Mouse (Mus musculus) heart, embryonic 11.5 days (tissue): ENCODE data around the gene Mmp9. TPM values are rescaled to one million over a fixed set of nuclear protein-coding genes. Genes with fewer than 3 reads are reported as not detected.

Source experiments
- ATAC-seq: fragments of 200-750 bp; cut with Nextera tagmentation; replicated peaks from 2 replicates; pipeline ENCODE4 v1.8.0; 2017; ENCODE audit warnings: moderate library complexity; ENCODE audit not compliant: insufficient number of reproducible peaks, low FRiP score, low TSS enrichment
- H3K27ac ChIP-seq: fragments of 300-500 bp; sonication (generic); 2 replicates; pipeline ENCODE4 v1.5.1; 2014; ENCODE audit warnings: mild to moderate bottlenecking, low read depth, low read length
- H3K27me3 ChIP-seq: fragments of 300-500 bp; sonication (generic); 2 replicates; pipeline ENCODE4 v1.6.1; 2014; ENCODE audit warnings: mild to moderate bottlenecking, low read length, mixed read lengths; ENCODE audit not compliant: control insufficient read depth, insufficient read depth
- H3K36me3 ChIP-seq: fragments of 300-500 bp; sonication (generic); 2 replicates; pipeline ENCODE4 v1.6.1; 2014; ENCODE audit warnings: mild to moderate bottlenecking, low read length, moderate library complexity, mixed read lengths; ENCODE audit not compliant: control insufficient read depth, insufficient read depth
- H3K4me1 ChIP-seq: fragments of 300-500 bp; sonication (generic); 2 replicates; pipeline ENCODE4 v1.6.1; 2014; ENCODE audit warnings: low read length; ENCODE audit not compliant: control insufficient read depth, insufficient read depth
- H3K4me2 ChIP-seq: fragments of 300-500 bp; sonication (generic); 2 replicates; pipeline ENCODE4 v1.6.1; 2014; ENCODE audit warnings: mild to moderate bottlenecking, moderate library complexity
- H3K4me3 ChIP-seq: fragments of 300-500 bp; sonication (generic); 2 replicates; pipeline ENCODE4 v1.5.1; 2014; ENCODE audit warnings: low read depth, low read length
- H3K9ac ChIP-seq: fragments of 300-500 bp; sonication (generic); 2 replicates; pipeline ENCODE4 v1.6.1; 2014; ENCODE audit warnings: mild to moderate bottlenecking, low read depth, low read length, moderate library complexity
- H3K9me3 ChIP-seq: fragments of 300-500 bp; sonication (generic); replicated peaks from 2 replicates; pipeline ENCODE4 v1.6.1; 2016; ENCODE audit warnings: low read length; ENCODE audit not compliant: control insufficient read depth
- WGBS: fragments of 180-500 bp; shearing (Covaris S2); extraction: QIAGEN DNeasy Blood & Tissue Kit; methylation state at CpG from one replicate; pipeline ENCODE4 v1.1.7; 2014; ENCODE audit not compliant: insufficient replicate concordance; 5-methylcytosine and 5-hydroxymethylcytosine counted together
- polyA plus RNA-seq: library from polyadenylated mRNA; unstranded; fragments of >200 nt; fragmentation: Nextera tagmentation; extraction: Ambion mirVana; gene quantifications from 2 replicates; pipeline ENCODE4 v1.2.1, GENCODE M21; 2014

Gene Mmp9
- 0.16 and 0.46 TPM in 2 replicates for polyA plus RNA-seq

GRCm38 (mm10) chr2:164940140-164940830 is at the start of gene Mmp9:
Gene Mmp9 (plus strand): TSS chr2:164940780.
- no peaks in the 10 kb centered on the region for H3K36me3 ChIP-seq
- no peak within 1 kb of the TSS for H3K9ac ChIP-seq
- H3K27ac ChIP-seq = no peak within 1 kb of the TSS
- H3K9me3 ChIP-seq = no peaks in the 10 kb centered on the region
- H3K27me3 ChIP-seq = peaks cover 32% of the 10 kb centered on the region
- H3K4me2 ChIP-seq = no peak within 1 kb of the TSS
- no peak within 1 kb of the TSS for H3K4me3 ChIP-seq
- WGBS = 25% methylated on average over 10 of the region's 10 CpGs
- ATAC-seq = no peak
- H3K4me1 ChIP-seq = peaks cover 9% of the 10 kb centered on the region; the same call in 1 of the 2 replicates

- peaks cover 75% of the 10 kb centered on the region for H3K36me3 ChIP-seq
- no peak overlapping the region for H3K4me3 ChIP-seq
- H3K9me3 ChIP-seq = no peaks in the 10 kb centered on the region
- no peak for ATAC-seq
- no peaks in the 10 kb centered on the region for H3K4me1 ChIP-seq
- no peak overlapping the region for H3K27ac ChIP-seq
- WGBS = 87% methylated on average over 12 of the region's 13 CpGs
- H3K9ac ChIP-seq = no peak overlapping the region
- H3K4me2 ChIP-seq = no peak overlapping the region
- H3K27me3 ChIP-seq = no peaks in the 10 kb centered on the region
Measured at GRCm38 (mm10) chr2:164891056-164891834, 49.3 kb upstream of the Mmp9 start.

GRCm38 (mm10) chr2:164891908-164892695 is 48.5 kb upstream of the Mmp9 start:
- no peak overlapping the region for H3K4me3 ChIP-seq
- no peak overlapping the region for H3K9ac ChIP-seq
- ATAC-seq = no peak
- H3K4me1 ChIP-seq = no peaks in the 10 kb centered on the region
- no peak overlapping the region for H3K27ac ChIP-seq
- no peaks in the 10 kb centered on the region for H3K9me3 ChIP-seq
- no peak overlapping the region for H3K4me2 ChIP-seq
- no peaks in the 10 kb centered on the region for H3K27me3 ChIP-seq
- peaks cover 70% of the 10 kb centered on the region for H3K36me3 ChIP-seq
- 90% methylated on average over 15 of the region's 15 CpGs for WGBS

GRCm38 (mm10) chr2:164892696-164893216 is 47.8 kb upstream of the Mmp9 start:
- H3K9me3 ChIP-seq = no peaks in the 10 kb centered on the region
- WGBS = 91% methylated on average over 6 of the region's 6 CpGs
- no peak for ATAC-seq
- no peak overlapping the region for H3K9ac ChIP-seq
- H3K4me3 ChIP-seq = no peak overlapping the region
- H3K27ac ChIP-seq = no peak overlapping the region
- H3K4me2 ChIP-seq = no peak overlapping the region
- H3K36me3 ChIP-seq = peaks cover 72% of the 10 kb centered on the region
- H3K27me3 ChIP-seq = no peaks in the 10 kb centered on the region
- no peaks in the 10 kb centered on the region for H3K4me1 ChIP-seq

GRCm38 (mm10) chr2:164894048-164894447 is 46.5 kb upstream of the Mmp9 start:
- WGBS = 61% methylated on average over 5 of the region's 5 CpGs
- ATAC-seq = no peak
- no peak overlapping the region for H3K27ac ChIP-seq
- no peak overlapping the region for H3K9ac ChIP-seq
- H3K9me3 ChIP-seq = no peaks in the 10 kb centered on the region
- no peak overlapping the region for H3K4me3 ChIP-seq
- no peaks in the 10 kb centered on the region for H3K27me3 ChIP-seq
- peaks cover 71% of the 10 kb centered on the region for H3K36me3 ChIP-seq
- no peak overlapping the region for H3K4me2 ChIP-seq
- no peaks in the 10 kb centered on the region for H3K4me1 ChIP-seq

GRCm38 (mm10) chr2:164894644-164895043 is 45.9 kb upstream of the Mmp9 start:
- Histone ChIP-seq H3K4me3 (no peak overlapping the region), H3K27me3 (no peaks in the 10 kb centered on the region), H3K4me1 (no peaks in the 10 kb centered on the region), H3K9ac (no peak overlapping the region), H3K4me2 (no peak overlapping the region), H3K9me3 (no peaks in the 10 kb centered on the region), H3K27ac (no peak overlapping the region), H3K36me3 (peaks cover 71% of the 10 kb centered on the region)
- WGBS = 75% methylated on average over 1 of the region's 1 CpGs
- no peak for ATAC-seq

GRCm38 (mm10) chr2:164895885-164896284 is 44.7 kb upstream of the Mmp9 start:
- peaks cover 59% of the 10 kb centered on the region for H3K36me3 ChIP-seq
- no peaks in the 10 kb centered on the region for H3K9me3 ChIP-seq
- 92% methylated on average over 6 of the region's 6 CpGs for whole genome bisulfite sequencing
- H3K27ac ChIP-seq = no peak overlapping the region
- no peaks in the 10 kb centered on the region for H3K27me3 ChIP-seq
- H3K9ac ChIP-seq = no peak overlapping the region
- H3K4me2 ChIP-seq = no peak overlapping the region
- no peaks in the 10 kb centered on the region for H3K4me1 ChIP-seq
- no peak for ATAC-seq
- H3K4me3 ChIP-seq = no peak overlapping the region

- H3K4me3 ChIP-seq = no peak overlapping the region
- no peaks in the 10 kb centered on the region for H3K9me3 ChIP-seq
- no peak overlapping the region for H3K27ac ChIP-seq
- H3K4me1 ChIP-seq = no peaks in the 10 kb centered on the region
- no peak for ATAC-seq
- H3K27me3 ChIP-seq = no peaks in the 10 kb centered on the region
- H3K9ac ChIP-seq = no peak overlapping the region
- H3K4me2 ChIP-seq = no peak overlapping the region
- 90% methylated on average over 7 of the region's 7 CpGs for WGBS
- peaks cover 58% of the 10 kb centered on the region for H3K36me3 ChIP-seq
Measured at GRCm38 (mm10) chr2:164898008-164898407, 42.6 kb upstream of the Mmp9 start.
